Comparison of ENCODE assay signal across 8 mouse cellular contexts in the genomic region with DNA sequence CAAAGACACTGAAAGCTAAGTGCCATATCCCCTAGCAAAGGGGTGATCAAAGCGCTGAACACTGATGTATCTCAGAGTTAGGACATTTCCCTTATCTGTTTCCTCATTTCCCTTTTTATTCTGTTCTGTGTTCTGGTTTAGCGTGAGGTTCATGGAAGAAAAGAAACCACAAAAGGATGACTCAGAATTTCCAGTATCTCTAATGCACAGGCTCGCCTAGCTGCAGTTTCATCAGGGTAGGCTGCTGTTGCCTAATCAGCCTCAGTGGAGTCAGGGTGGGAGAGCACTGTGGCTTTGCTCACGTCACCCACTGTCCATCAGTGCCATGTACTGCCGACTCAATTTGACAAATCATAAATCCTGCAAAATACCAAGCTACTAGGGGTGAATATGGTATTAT.
DNase-seq lines count a peak whose midpoint lies in the region; ATAC-seq and TF ChIP-seq lines count a peak whose summit lies in the region.

No protein-coding gene starts in this region.

- H3K36me3 ChIP-seq in liver, adult 2 months (ENCODE audit: control insufficient read depth, insufficient read depth, low read length), result no peaks in the 10 kb centered on the region
- no peaks in the 10 kb centered on the region for H3K36me3 ChIP-seq in neural tube, embryonic 15.5 days

- no peak for ATAC-seq in neural tube, embryonic 15.5 days (ENCODE audit: low FRiP score)

- TF ChIP-seq POLR2A in liver, adult 2 months (IDR thresholded peaks at IDR 0.05; ENCODE audit: extremely low read depth, insufficient read depth, low read length), result no peak

- no peaks in the 10 kb centered on the region for H3K27me3 ChIP-seq in liver, adult 2 months (ENCODE audit: control insufficient read depth, insufficient read depth, low read length)
- H3K27me3 ChIP-seq in neural tube, embryonic 15.5 days (replicated peaks), result no peaks in the 10 kb centered on the region

- no peaks in the 10 kb centered on the region for H3K4me1 ChIP-seq in liver, adult 2 months (ENCODE audit: control insufficient read depth, insufficient read depth, low read length)
- no peaks in the 10 kb centered on the region for H3K4me1 ChIP-seq in neural tube, embryonic 15.5 days

- 71% methylated on average over 5 of the region's 5 CpGs for WGBS in liver, adult 2 months
- 71% methylated on average over 5 of the region's 5 CpGs for WGBS in neural tube, embryonic 15.5 days

- no peak for TF ChIP-seq CTCF in liver, adult 2 months (IDR thresholded peaks at IDR 0.05; ENCODE audit: low read depth, low read length)

- no peak overlapping the region for H3K4me3 ChIP-seq in liver, adult 2 months (ENCODE audit: insufficient read depth, low read depth, low read length)
- H3K4me3 ChIP-seq in neural tube, embryonic 15.5 days (replicated peaks), result no peak overlapping the region

- H3K9ac ChIP-seq in liver, adult 2 months (ENCODE audit: low read depth, low read length), result no peak overlapping the region
- no peak overlapping the region for H3K9ac ChIP-seq in neural tube, embryonic 15.5 days (replicated peaks)

- no peaks in the 10 kb centered on the region for H3K9me3 ChIP-seq in neural tube, embryonic 15.5 days (replicated peaks)

- no peaks in the 10 kb centered on the region for H3K79me2 ChIP-seq in liver, adult 2 months (ENCODE audit: control insufficient read depth, insufficient read depth, low read length)

- peak; percentile 3 for DNase-seq in retina, postnatal 1 day
- DNase-seq in retina, embryonic 14.5 days (ENCODE audit: low spot score), result no peak
- DNase-seq in adrenal gland, postnatal 25 days, result peak; percentile 42
- peak; percentile 31 for DNase-seq in liver, adult 2 months (ENCODE audit: extremely low read depth, low read depth, low spot score)
- peak; percentile 53 for DNase-seq in skeletal muscle tissue, adult 2 months (ENCODE audit: low read depth, low spot score)
- DNase-seq in layer of hippocampus, adult 8-10 months (ENCODE audit: low spot score in 2 of 2), result no peak
- no peak for DNase-seq in urinary bladder, adult 2 months (ENCODE audit: low spot score)

- H3K4me2 ChIP-seq in neural tube, embryonic 15.5 days, result no peak overlapping the region

- no peak overlapping the region for H3K27ac ChIP-seq in liver, adult 2 months (replicated peaks; ENCODE audit: insufficient read depth, low read depth, low read length)
- no peak overlapping the region for H3K27ac ChIP-seq in neural tube, embryonic 15.5 days (replicated peaks)

Comparison
In these comparisons a context has a peak if more than half of its experiments do, and no peak if none do; other contexts are left out.
1. DNase-seq: peak in retina, postnatal 1 day (single experiment), adrenal gland, postnatal 25 days (single experiment), liver, adult 2 months (single experiment) and skeletal muscle tissue, adult 2 months (single experiment); none in retina, embryonic 14.5 days (single experiment), layer of hippocampus, adult 8-10 months (0 of 2) and urinary bladder, adult 2 months (single experiment).